ENCODE assay signal across 8 mouse cellular contexts in the genomic region with DNA sequence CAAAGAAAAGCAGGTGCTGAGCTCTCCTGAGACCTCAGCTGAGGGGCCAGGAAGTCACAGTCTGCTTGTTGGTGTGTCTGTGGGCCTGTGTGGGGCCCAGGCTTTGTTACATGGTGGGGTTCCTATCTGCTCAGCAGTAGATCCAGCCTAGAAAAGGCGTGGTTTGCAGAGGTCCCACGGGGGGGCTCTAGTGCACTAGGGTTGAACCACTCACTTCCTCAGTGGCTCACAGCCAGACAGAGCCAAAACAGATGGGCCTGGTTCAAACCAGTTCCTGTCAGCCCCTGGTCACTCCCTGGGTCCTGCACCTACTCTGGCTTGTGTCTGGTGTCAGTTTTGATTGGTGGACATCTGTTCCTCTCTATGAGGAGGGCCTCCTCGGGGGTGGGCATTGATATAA.
DNase-seq lines count a peak whose midpoint lies in the region; ATAC-seq lines count a peak whose summit lies in the region.

No protein-coding gene starts in this region.

- H3K4me1 ChIP-seq in hindbrain, embryonic 11.5 days (replicated peaks; ENCODE audit: control insufficient read depth, insufficient read depth, low read length), result 0 out of 2 replicates have a peak, but pooled peaks cover 11% of the 10 kb centered on the region
- peaks cover 15% of the 10 kb centered on the region; the same call in 1 of the 2 replicates for H3K4me1 ChIP-seq in hindbrain, embryonic 14.5 days (replicated peaks; ENCODE audit: control insufficient read depth, insufficient read depth, low read length)
- peaks cover 19% of the 10 kb centered on the region for H3K4me1 ChIP-seq in intestine, embryonic 16.5 days (ENCODE audit: control insufficient read depth, insufficient read depth, low read length)
- 0 out of 2 replicates have a peak, but pooled peaks cover 4% of the 10 kb centered on the region for H3K4me1 ChIP-seq in liver, embryonic 15.5 days (replicated peaks)

- no peaks in the 10 kb centered on the region for H3K36me3 ChIP-seq in hindbrain, embryonic 11.5 days (ENCODE audit: control insufficient read depth, insufficient read depth, low read length)
- no peaks in the 10 kb centered on the region for H3K36me3 ChIP-seq in hindbrain, embryonic 14.5 days (replicated peaks; ENCODE audit: control insufficient read depth, insufficient read depth)
- no peaks in the 10 kb centered on the region for H3K36me3 ChIP-seq in intestine, embryonic 16.5 days (ENCODE audit: control insufficient read depth, insufficient read depth, low read length)
- no peaks in the 10 kb centered on the region for H3K36me3 ChIP-seq in liver, embryonic 15.5 days (replicated peaks)

- no peak overlapping the region for H3K4me3 ChIP-seq in hindbrain, embryonic 11.5 days (ENCODE audit: low read depth, low read length)
- H3K4me3 ChIP-seq in hindbrain, embryonic 14.5 days (replicated peaks; ENCODE audit: low read length), result no peak overlapping the region
- no peak overlapping the region for H3K4me3 ChIP-seq in intestine, embryonic 16.5 days (ENCODE audit: low read length)
- no peak overlapping the region for H3K4me3 ChIP-seq in liver, embryonic 15.5 days (replicated peaks)

- peak; percentile 54 for DNase-seq in hindbrain, embryonic 11.5 days (ENCODE audit: low spot score)
- no peak for DNase-seq in hindbrain, embryonic 14.5 days (ENCODE audit: low spot score)
- DNase-seq in gastrocnemius, postnatal 10 days, result peak; percentile 49
- DNase-seq in right cerebral cortex, postnatal 25 days, result peak; percentile 26
- no peak for DNase-seq in cerebellum, adult 11 months

- ATAC-seq in hindbrain, embryonic 11.5 days (ENCODE audit: low FRiP score), result no peak
- ATAC-seq in hindbrain, embryonic 14.5 days (ENCODE audit: low FRiP score), result no peak
- peak; percentile 65 for ATAC-seq in activated CD4-positive, CD25-positive, alpha-beta regulatory T cell, adult 4 months
- peak; percentile 75 for ATAC-seq in intestine, embryonic 16.5 days
- ATAC-seq in liver, embryonic 15.5 days (ENCODE audit: insufficient read depth), result peak; percentile 37; the same call in 1 of the 2 replicates

- 32% methylated on average over 3 of the region's 3 CpGs for WGBS in hindbrain, embryonic 11.5 days
- 32% methylated on average over 3 of the region's 3 CpGs for WGBS in hindbrain, embryonic 14.5 days
- WGBS in intestine, embryonic 16.5 days, result 22% methylated on average over 3 of the region's 3 CpGs
- 7% methylated on average over 3 of the region's 3 CpGs for whole genome bisulfite sequencing in liver, embryonic 15.5 days (ENCODE audit: insufficient replicate concordance)

- H3K4me2 ChIP-seq in hindbrain, embryonic 11.5 days (replicated peaks; ENCODE audit: low read depth, low read length), result no peak overlapping the region
- no peak overlapping the region for H3K4me2 ChIP-seq in hindbrain, embryonic 14.5 days (replicated peaks)
- no peak overlapping the region for H3K4me2 ChIP-seq in intestine, embryonic 16.5 days (ENCODE audit: low read depth, low read length)
- no peak overlapping the region for H3K4me2 ChIP-seq in liver, embryonic 15.5 days

- H3K27me3 ChIP-seq in hindbrain, embryonic 11.5 days (ENCODE audit: control insufficient read depth, insufficient read depth, low read length), result no peaks in the 10 kb centered on the region
- peaks cover 6% of the 10 kb centered on the region; the same call in 1 of the 2 replicates for H3K27me3 ChIP-seq in hindbrain, embryonic 14.5 days (ENCODE audit: control insufficient read depth, insufficient read depth, low read length)
- 0 out of 2 replicates have a peak, but pooled peaks cover 5% of the 10 kb centered on the region for H3K27me3 ChIP-seq in intestine, embryonic 16.5 days (replicated peaks; ENCODE audit: control insufficient read depth, insufficient read depth, low read length)
- H3K27me3 ChIP-seq in liver, embryonic 15.5 days, result no peaks in the 10 kb centered on the region; the same call in 1 of the 2 replicates

- H3K9ac ChIP-seq in hindbrain, embryonic 11.5 days (ENCODE audit: low read depth, low read length), result no peak overlapping the region
- no peak overlapping the region for H3K9ac ChIP-seq in hindbrain, embryonic 14.5 days
- H3K9ac ChIP-seq in intestine, embryonic 16.5 days (ENCODE audit: low read depth, low read length), result no peak overlapping the region
- H3K9ac ChIP-seq in liver, embryonic 15.5 days, result no peak overlapping the region

- H3K27ac ChIP-seq in hindbrain, embryonic 11.5 days (ENCODE audit: low read depth, low read length), result no peak overlapping the region
- H3K27ac ChIP-seq in hindbrain, embryonic 14.5 days, result no peak overlapping the region
- H3K27ac ChIP-seq in intestine, embryonic 16.5 days (ENCODE audit: low read length), result peak overlapping the region; percentile 39; the same call in 1 of the 2 replicates
- no peak overlapping the region for H3K27ac ChIP-seq in liver, embryonic 15.5 days (replicated peaks)

- H3K9me3 ChIP-seq in hindbrain, embryonic 11.5 days (ENCODE audit: control insufficient read depth, low read length), result no peaks in the 10 kb centered on the region
- H3K9me3 ChIP-seq in hindbrain, embryonic 14.5 days (ENCODE audit: control insufficient read depth, low read length), result 0 out of 2 replicates have a peak, but pooled peaks cover 3% of the 10 kb centered on the region
- H3K9me3 ChIP-seq in intestine, embryonic 16.5 days (ENCODE audit: control insufficient read depth, low read length), result no peaks in the 10 kb centered on the region
- H3K9me3 ChIP-seq in liver, embryonic 15.5 days (replicated peaks), result no peaks in the 10 kb centered on the region

Comparison
In these comparisons a context has a peak if more than half of its experiments do, and no peak if none do; other contexts are left out.
1. DNase-seq: peak in hindbrain, embryonic 11.5 days (single experiment), gastrocnemius, postnatal 10 days (single experiment) and right cerebral cortex, postnatal 25 days (single experiment); none in hindbrain, embryonic 14.5 days (single experiment) and cerebellum, adult 11 months (single experiment).
2. ATAC-seq: peak in activated CD4-positive, CD25-positive, alpha-beta regulatory T cell, adult 4 months (single experiment), intestine, embryonic 16.5 days (single experiment) and liver, embryonic 15.5 days (single experiment); none in hindbrain, embryonic 11.5 days (single experiment) and hindbrain, embryonic 14.5 days (single experiment).